Mouse (Mus musculus) right cerebral cortex, postnatal 4 days (tissue): ENCODE measurements around the gene Atp5s.

ENCODE experiments used
- DNase-seq: peaks from one replicate; pipeline ENCODE4 v3.0.0-alpha.2; 2022

Atp5s gene

GRCm38 (mm10) chr12:69724711-69725460 is at the start of gene Atp5s, which contains the start of gene L2hgdh:
Gene Atp5s (plus strand): TSS chr12:69724950.
Gene L2hgdh (minus strand): TSS chr12:69724873.
- peak; percentile 89 for DNase-seq

GRCm38 (mm10) chr12:69676157-69676556 is 48.6 kb upstream of the Atp5s start:
- no peak for DNase-seq

DNA sequence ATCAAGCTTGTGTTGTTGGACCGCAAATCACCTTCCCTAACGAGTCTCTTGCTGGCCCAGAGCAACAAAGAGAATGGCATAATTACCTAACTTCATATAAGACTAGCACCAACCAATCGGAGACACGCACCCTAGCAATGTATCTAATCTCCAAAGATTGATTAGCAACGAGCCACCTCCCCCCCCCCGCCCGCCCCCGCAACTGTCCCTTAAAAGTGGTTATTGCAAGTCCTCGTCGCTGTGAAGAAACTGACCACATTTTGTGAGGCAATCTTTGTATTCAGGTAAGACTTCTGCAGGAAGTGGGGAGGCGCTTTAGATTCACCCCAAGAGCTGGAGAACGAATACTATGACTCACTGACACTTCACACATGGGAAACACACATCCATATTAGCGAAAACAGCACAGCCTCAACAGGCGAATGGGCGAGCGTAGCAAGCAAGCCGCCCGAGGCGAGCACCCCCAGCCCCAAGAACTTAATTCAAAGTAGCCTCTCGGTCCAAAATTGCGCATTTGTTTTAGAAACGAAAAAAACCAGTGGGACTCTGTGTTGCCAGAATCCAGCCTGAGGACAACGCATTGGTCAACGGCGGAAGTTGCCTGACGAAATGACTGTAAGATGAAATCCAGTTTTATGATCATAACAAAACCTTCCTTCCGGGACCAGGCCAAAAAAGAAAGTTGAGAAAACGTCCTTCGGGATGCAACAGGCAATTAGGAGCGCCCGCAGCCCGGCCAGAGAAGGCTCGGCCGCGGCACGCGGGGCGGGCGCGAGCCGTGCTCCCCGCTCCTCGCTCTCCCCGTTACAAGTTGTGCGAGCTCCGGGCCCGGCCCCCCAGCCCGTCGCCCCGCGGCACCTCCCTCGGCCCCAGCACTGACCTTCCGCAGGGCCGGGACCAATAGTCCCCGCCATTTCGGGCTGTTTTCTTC is 43.9 kb upstream of the Atp5s start:
- DNase-seq, result peak; percentile 14

DNA sequence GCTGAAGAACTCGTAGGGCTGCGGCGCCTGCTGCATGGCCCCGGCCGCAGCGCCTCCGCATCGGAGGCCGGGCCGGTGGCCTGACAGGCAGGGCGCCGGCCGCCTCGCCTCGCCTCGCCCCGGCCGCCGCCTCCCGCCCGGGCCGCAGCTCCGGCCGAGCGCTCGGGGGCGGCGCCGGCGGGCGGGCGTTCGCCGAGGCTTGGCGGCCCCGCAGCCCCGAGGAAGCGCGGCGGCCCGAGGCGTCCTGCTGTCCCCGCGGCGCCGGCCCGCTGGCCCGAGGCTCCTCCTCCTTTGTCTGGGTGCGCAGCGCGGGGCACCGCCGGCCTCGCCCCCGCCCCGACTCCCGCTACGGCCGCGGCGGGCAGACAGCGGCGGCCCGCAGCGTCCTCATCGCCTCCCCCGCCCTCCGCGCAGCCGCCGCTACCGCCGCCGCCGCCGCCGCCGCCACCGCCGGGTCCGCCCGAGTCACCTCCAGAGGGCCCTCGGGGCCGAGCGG is 43.1 kb upstream of the Atp5s start, which contains the start of gene Sos2:
Gene Sos2, minus strand, starts transcription at position 287 of the 496 bp plus-strand sequence.
- DNase-seq, result peak; percentile 55

DNA sequence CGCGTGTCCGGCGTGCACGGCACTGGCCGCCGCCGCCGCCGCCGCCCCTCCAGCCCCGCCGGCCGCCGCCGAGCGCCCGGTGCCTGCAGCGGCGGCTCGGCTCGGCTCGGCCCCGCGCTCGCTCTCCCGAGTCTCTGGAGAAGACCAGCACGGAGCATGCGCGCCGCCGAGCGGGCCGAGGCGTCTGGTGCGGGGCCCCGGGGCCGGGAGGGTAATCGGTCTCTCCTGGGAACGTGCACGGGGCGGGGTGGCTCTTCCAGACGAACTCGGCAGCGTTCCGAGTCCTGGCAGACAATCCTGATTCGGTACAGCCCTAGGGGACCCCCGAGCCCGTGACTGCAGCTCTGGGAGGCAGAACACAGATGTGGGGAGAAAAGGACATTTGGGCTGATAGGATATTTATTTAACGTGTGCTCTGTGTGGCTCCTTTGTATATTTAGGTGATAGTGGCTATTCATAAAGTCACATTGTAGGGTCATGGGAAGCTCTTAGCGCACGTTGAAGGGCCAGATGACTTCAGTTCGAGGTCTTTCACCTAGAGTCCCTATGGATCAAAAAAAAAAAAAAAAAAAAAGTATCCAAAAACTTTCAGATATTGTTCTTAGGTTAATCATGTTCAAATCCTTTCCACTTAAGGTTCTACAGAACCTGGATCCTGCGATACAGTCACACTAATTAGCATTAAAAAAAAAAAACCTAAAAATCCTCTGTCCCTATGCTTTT is 42.5 kb upstream of the Atp5s start:
- peak; percentile 79 for DNase-seq

GRCm38 (mm10) chr12:69682788-69683419 is 41.8 kb upstream of the Atp5s start:
- DNase-seq, result no peak

- peak; percentile 47 for DNase-seq
These were observed 41.2 kb upstream of the Atp5s start for GRCm38 (mm10) chr12:69683537-69683936.

GRCm38 (mm10) chr12:69688368-69688767 is 36.4 kb upstream of the Atp5s start:
- DNase-seq, result no peak

- DNase-seq, result no peak
These were observed 35.7 kb upstream of the Atp5s start for GRCm38 (mm10) chr12:69689094-69689493.

GRCm38 (mm10) chr12:69690714-69691113 is 34.0 kb upstream of the Atp5s start:
- DNase-seq, result no peak

- DNase-seq, result no peak
These were observed 31.3 kb upstream of the Atp5s start for GRCm38 (mm10) chr12:69693471-69693870.

DNA sequence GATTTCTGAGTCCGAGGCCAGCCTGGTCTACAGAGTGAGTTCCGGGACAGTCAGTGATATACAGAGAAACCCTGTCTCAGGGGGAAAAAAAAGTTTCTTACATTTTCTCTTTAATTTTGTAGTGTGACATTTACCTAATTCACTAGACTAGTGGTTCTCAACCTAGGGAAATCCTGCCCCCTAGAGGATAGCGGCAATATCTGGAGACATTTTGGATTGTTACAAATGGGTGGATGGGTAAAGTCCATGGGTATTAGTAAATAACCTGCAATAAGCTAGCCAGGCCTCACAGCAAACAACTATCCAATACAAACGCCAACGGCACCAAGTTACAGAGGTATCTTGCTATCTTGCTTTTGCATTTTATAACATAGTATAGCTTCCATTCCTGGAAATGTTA is 28.0 kb upstream of the Atp5s start:
- peak; percentile 9 for DNase-seq

- no peak for DNase-seq
These were observed 26.4 kb upstream of the Atp5s start for GRCm38 (mm10) chr12:69698352-69698751.

- DNase-seq, result no peak
These were observed 19.8 kb upstream of the Atp5s start for GRCm38 (mm10) chr12:69704799-69705458.

GRCm38 (mm10) chr12:69713628-69714027 is 11.1 kb upstream of the Atp5s start:
- DNase-seq, result no peak

- DNase-seq, result no peak
These were observed 1.9 kb upstream of the Atp5s start for GRCm38 (mm10) chr12:69722857-69723256.

DNA sequence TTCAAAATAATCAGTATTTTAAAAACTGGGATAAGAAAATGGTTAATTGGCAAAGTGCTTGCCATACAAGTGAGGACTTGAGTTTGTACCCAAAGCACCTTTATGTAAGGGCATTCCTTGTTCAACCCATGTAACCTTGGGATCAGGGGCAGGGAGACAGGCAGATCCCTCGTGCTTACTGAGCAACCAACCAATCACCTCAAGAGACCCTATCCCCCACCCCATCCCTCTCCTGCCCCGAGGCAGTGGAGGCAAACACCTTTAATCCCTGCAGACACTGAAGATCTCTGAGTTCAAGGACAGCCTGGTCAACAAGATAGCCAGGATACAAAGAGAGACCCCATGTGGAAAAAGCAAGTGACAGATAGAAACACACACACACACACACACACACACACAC is 1.4 kb upstream of the Atp5s start:
- no peak for DNase-seq

- DNase-seq, result no peak
These were observed 586 bp upstream of the Atp5s start for GRCm38 (mm10) chr12:69724018-69724710.

GRCm38 (mm10) chr12:69729246-69729645 is 4.5 kb downstream of the Atp5s start:
- no peak for DNase-seq

GRCm38 (mm10) chr12:69730306-69730705 is 5.6 kb downstream of the Atp5s start:
- DNase-seq, result no peak

DNA sequence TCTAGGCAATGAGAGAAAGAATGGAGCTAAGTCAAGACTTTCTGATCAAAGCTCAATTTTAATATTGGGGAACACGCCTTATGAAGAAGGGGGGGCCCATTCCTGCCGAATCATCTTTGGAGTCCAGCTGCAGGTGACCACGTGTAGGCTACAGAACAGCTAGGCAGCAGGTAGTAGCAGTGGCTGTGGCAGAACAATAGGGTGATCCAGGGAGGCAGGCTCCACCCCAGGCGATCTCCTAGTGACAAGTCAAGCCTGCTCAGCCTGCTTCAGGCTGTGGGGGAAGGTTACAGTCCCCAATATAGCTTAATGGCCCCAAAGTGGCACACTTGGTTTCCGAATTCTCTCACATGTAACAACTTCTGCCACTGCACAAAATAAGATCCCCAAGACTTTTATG is 7.5 kb downstream of the Atp5s start:
- no peak for DNase-seq
